Mouse (Mus musculus): ENCODE results near the gene Gm14851.
"Not testable (repeated sequence)": the region's sequence is repeated elsewhere in the genome, so short reads cannot be mapped to it uniquely, and the experiment has no call there.

- not testable (repeated sequence) for TF ChIP-seq POLR2A, CTCF (IDR thresholded peaks at IDR 0.05; ENCODE audit: extremely low read depth, insufficient read depth, low read length)
These were observed 11.7 kb downstream of the Gm14851 start, which contains the start of gene Defa25 for GRCm38 (mm10) chr8:21084142-21084541.

Data from cortical plate, adult 2 months (tissue).